Mouse (Mus musculus) lung, postnatal 0 days (tissue): Measurements from ENCODE around the gene Kcnk10.

Experiments used
- CTCF ChIP-seq: IDR thresholded peaks from 2 replicates; pipeline ENCODE4 v1.5.1; 2016; ENCODE audit warnings: antibody characterized with exemption, mild to moderate bottlenecking
- EP300 ChIP-seq: IDR thresholded peaks from 2 replicates; pipeline ENCODE4 v1.6.1; 2016; ENCODE audit warnings: antibody characterized with exemption, mild to moderate bottlenecking, control low read depth

DNA sequence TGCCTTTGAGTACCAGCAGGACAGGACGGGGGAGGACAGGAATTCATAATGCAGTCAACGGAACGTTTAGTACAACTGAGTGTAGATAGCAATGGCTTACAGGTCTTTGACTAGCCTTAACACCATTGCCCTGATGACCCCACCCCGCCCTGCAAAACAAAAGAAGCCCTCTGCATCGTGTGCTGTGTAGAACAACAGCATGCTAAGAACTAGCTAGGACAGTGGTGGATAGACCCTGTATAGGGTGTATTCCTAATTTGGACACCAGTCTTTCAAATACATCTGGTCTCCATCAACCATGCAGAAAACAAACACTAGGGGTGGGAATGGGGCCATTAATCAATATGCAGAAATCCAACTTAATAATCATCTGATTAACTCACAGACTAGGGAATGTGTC is 147.4 kb downstream of the Kcnk10 start:
- TF ChIP-seq CTCF (no peak), EP300 (no peak)
